Mouse (Mus musculus) lung, postnatal 0 days (tissue): ENCODE measurements at regions not wholly inside any gene's neighbourhood (a gene's known extent, or its start where the extent isn't known, plus 50 kb on each side); places are given as distances from the start of the nearest gene placed in this dataset.

ENCODE experiments used
- CTCF ChIP-seq: IDR thresholded peaks from 2 replicates; pipeline ENCODE4 v1.5.1; 2016; ENCODE audit warnings: antibody characterized with exemption, mild to moderate bottlenecking
- EP300 ChIP-seq: IDR thresholded peaks from 2 replicates; pipeline ENCODE4 v1.6.1; 2016; ENCODE audit warnings: antibody characterized with exemption, mild to moderate bottlenecking, control low read depth

DNA sequence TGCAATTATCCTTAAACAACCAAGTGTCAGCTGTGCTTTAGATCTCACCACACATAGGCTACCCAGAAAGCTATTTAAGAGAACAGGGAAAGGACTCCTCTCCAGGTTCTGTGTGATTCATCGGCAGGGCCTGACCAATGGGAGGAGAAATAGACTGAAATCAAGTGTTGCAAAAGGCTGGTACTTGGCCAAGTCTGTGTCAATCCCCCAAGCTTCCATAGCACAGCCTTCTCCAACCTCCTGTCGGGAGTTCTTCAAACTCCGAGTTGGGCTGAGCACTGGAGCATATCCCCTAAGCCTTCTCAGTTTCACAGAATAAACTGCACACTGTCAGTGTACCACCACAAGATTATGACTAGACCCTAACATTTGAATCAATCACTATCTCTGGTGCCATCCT, 90.5 kb upstream of the Cadps start:
- TF ChIP-seq CTCF, result no peak
- TF ChIP-seq EP300, result no peak
